Mouse (Mus musculus): Measurements from ENCODE around the gene Foxr1. TPM values are rescaled to one million over a fixed set of nuclear protein-coding genes. Genes with fewer than 3 reads are reported as not detected.
"Not testable (repeated sequence)": the region's sequence is repeated elsewhere in the genome, so short reads cannot be mapped to it uniquely, and the experiment has no call there.

Gene Foxr1
- polyA plus RNA-seq, 1 experiment from 2014 or later = not detected

- DNase-seq (ENCODE audit: low spot score) (no peak), ATAC-seq (ENCODE audit: low FRiP score) (no peak)
- no peaks in the 10 kb centered on the region for H3K9me3 ChIP-seq (ENCODE audit: control insufficient read depth, low read length)
- no peaks in the 10 kb centered on the region for H3K27me3 ChIP-seq (ENCODE audit: control insufficient read depth, insufficient read depth, low read length)
- H3K4me3 ChIP-seq (replicated peaks; ENCODE audit: low read length) = no peak overlapping the region
- WGBS = 91% methylated on average over 2 of the region's 2 CpGs
- H3K4me2 ChIP-seq (replicated peaks) = no peak overlapping the region
- H3K4me1 ChIP-seq (replicated peaks; ENCODE audit: control insufficient read depth, insufficient read depth, low read length) = peaks cover 13% of the 10 kb centered on the region
- no peak overlapping the region for H3K9ac ChIP-seq
- H3K36me3 ChIP-seq (replicated peaks; ENCODE audit: control insufficient read depth, insufficient read depth) = peaks cover 64% of the 10 kb centered on the region
- H3K27ac ChIP-seq = no peak overlapping the region
Measured at GRCm38 (mm10) chr9:44410647-44411336, 30.1 kb downstream of the Foxr1 start.

GRCm38 (mm10) chr9:44408693-44409092 is 32.2 kb downstream of the Foxr1 start:
- H3K27me3 ChIP-seq (ENCODE audit: control insufficient read depth, insufficient read depth, low read length); H3K9ac ChIP-seq; DNase-seq (ENCODE audit: low spot score); ATAC-seq (ENCODE audit: low FRiP score); H3K9me3 ChIP-seq (ENCODE audit: control insufficient read depth, low read length); H3K27ac ChIP-seq: not testable (repeated sequence)
- peaks cover 18% of the 10 kb centered on the region for H3K4me1 ChIP-seq (replicated peaks; ENCODE audit: control insufficient read depth, insufficient read depth, low read length)
- H3K4me3 ChIP-seq (replicated peaks; ENCODE audit: low read length) = peak overlapping the region; percentile 73
- peak overlapping the region; percentile 79 for H3K4me2 ChIP-seq (replicated peaks)
- H3K36me3 ChIP-seq (replicated peaks; ENCODE audit: control insufficient read depth, insufficient read depth) = peaks cover 70% of the 10 kb centered on the region
- 89% methylated on average over 9 of the region's 9 CpGs for WGBS

GRCm38 (mm10) chr9:44407752-44408097 is 33.2 kb downstream of the Foxr1 start:
- H3K27ac ChIP-seq = peak overlapping the region; percentile 97
- H3K36me3 ChIP-seq (replicated peaks; ENCODE audit: control insufficient read depth, insufficient read depth) = peaks cover 71% of the 10 kb centered on the region
- no peaks in the 10 kb centered on the region for H3K9me3 ChIP-seq (ENCODE audit: control insufficient read depth, low read length)
- H3K9ac ChIP-seq = peak overlapping the region; percentile 85
- H3K4me2 ChIP-seq (replicated peaks) = peak overlapping the region; percentile 79
- DNase-seq (ENCODE audit: low spot score) (no peak), ATAC-seq (ENCODE audit: low FRiP score) (no peak)
- peak overlapping the region; percentile 73 for H3K4me3 ChIP-seq (replicated peaks; ENCODE audit: low read length)
- under 1% methylated on average over 24 of the region's 24 CpGs for WGBS
- H3K4me1 ChIP-seq (replicated peaks; ENCODE audit: control insufficient read depth, insufficient read depth, low read length) = peaks cover 18% of the 10 kb centered on the region
- no peaks in the 10 kb centered on the region for H3K27me3 ChIP-seq (ENCODE audit: control insufficient read depth, insufficient read depth, low read length)

GRCm38 (mm10) chr9:44406906-44407751 is 33.8 kb downstream of the Foxr1 start, which contains the start of the genes Rps25 and Trappc4:
Gene Rps25, plus strand, starts transcription at chr9:44407139.
Gene Trappc4, minus strand, starts transcription at chr9:44407600.
- Histone ChIP-seq H3K9ac (peak within 1 kb of the TSS; percentile 85), H3K27ac (peak within 1 kb of the TSS; percentile 97), H3K27me3 (ENCODE audit: control insufficient read depth, insufficient read depth, low read length) (no peaks in the 10 kb centered on the region), H3K4me2 (replicated peaks) (peak within 1 kb of the TSS; percentile 79), H3K4me3 (replicated peaks; ENCODE audit: low read length) (peak within 1 kb of the TSS; percentile 73), H3K4me1 (replicated peaks; ENCODE audit: control insufficient read depth, insufficient read depth, low read length) (peaks cover 18% of the 10 kb centered on the region), H3K36me3 (replicated peaks; ENCODE audit: control insufficient read depth, insufficient read depth) (peaks cover 71% of the 10 kb centered on the region), H3K9me3 (ENCODE audit: control insufficient read depth, low read length) (no peaks in the 10 kb centered on the region)
- WGBS = 0% methylated on average over 51 of the region's 51 CpGs
- DNase-seq (ENCODE audit: low spot score) (peak; percentile 95), ATAC-seq (ENCODE audit: low FRiP score) (peak; percentile 96)

- no peaks in the 10 kb centered on the region for H3K27me3 ChIP-seq (ENCODE audit: control insufficient read depth, insufficient read depth, low read length)
- H3K9me3 ChIP-seq (ENCODE audit: control insufficient read depth, low read length) = no peaks in the 10 kb centered on the region
- no peak overlapping the region for H3K27ac ChIP-seq
- ATAC-seq (ENCODE audit: low FRiP score) (no peak), DNase-seq (ENCODE audit: low spot score) (no peak)
- H3K4me2 ChIP-seq (replicated peaks) = no peak overlapping the region
- peaks cover 18% of the 10 kb centered on the region for H3K4me1 ChIP-seq (replicated peaks; ENCODE audit: control insufficient read depth, insufficient read depth, low read length)
- H3K36me3 ChIP-seq (replicated peaks; ENCODE audit: control insufficient read depth, insufficient read depth) = peaks cover 71% of the 10 kb centered on the region
- H3K4me3 ChIP-seq (replicated peaks; ENCODE audit: low read length) = no peak overlapping the region
- H3K9ac ChIP-seq = 0 out of 2 replicates have a peak overlapping the region, but pooled peaks have one; percentile 24
- 88% methylated on average over 3 of the region's 3 CpGs for WGBS
Measured at GRCm38 (mm10) chr9:44405011-44405410, 35.9 kb downstream of the Foxr1 start.

- WGBS = 76% methylated on average over 4 of the region's 4 CpGs
- no peak for ATAC-seq (ENCODE audit: low FRiP score)
- no peak overlapping the region for H3K9ac ChIP-seq
- H3K4me3 ChIP-seq (replicated peaks; ENCODE audit: low read length) = no peak overlapping the region
- peaks cover 27% of the 10 kb centered on the region for H3K4me1 ChIP-seq (replicated peaks; ENCODE audit: control insufficient read depth, insufficient read depth, low read length)
- H3K27ac ChIP-seq = no peak overlapping the region
- H3K36me3 ChIP-seq (replicated peaks; ENCODE audit: control insufficient read depth, insufficient read depth) = peaks cover 70% of the 10 kb centered on the region
- no peak for DNase-seq (ENCODE audit: low spot score)
- no peaks in the 10 kb centered on the region for H3K9me3 ChIP-seq (ENCODE audit: control insufficient read depth, low read length)
- H3K27me3 ChIP-seq (ENCODE audit: control insufficient read depth, insufficient read depth, low read length) = no peaks in the 10 kb centered on the region
- H3K4me2 ChIP-seq (replicated peaks) = no peak overlapping the region
Measured at GRCm38 (mm10) chr9:44401081-44401480, 39.9 kb downstream of the Foxr1 start.

GRCm38 (mm10) chr9:44399795-44400114 is 41.2 kb downstream of the Foxr1 start:
- ATAC-seq (ENCODE audit: low FRiP score) = no peak
- H3K4me1 ChIP-seq (replicated peaks; ENCODE audit: control insufficient read depth, insufficient read depth, low read length) = peaks cover 19% of the 10 kb centered on the region
- H3K9ac ChIP-seq = no peak overlapping the region
- no peak overlapping the region for H3K4me3 ChIP-seq (replicated peaks; ENCODE audit: low read length)
- H3K4me2 ChIP-seq (replicated peaks) = peak overlapping the region; percentile 91
- H3K36me3 ChIP-seq (replicated peaks; ENCODE audit: control insufficient read depth, insufficient read depth) = peaks cover 61% of the 10 kb centered on the region
- WGBS = 94% methylated on average over 6 of the region's 6 CpGs
- H3K9me3 ChIP-seq (ENCODE audit: control insufficient read depth, low read length) = no peaks in the 10 kb centered on the region
- H3K27me3 ChIP-seq (ENCODE audit: control insufficient read depth, insufficient read depth, low read length) = no peaks in the 10 kb centered on the region
- H3K27ac ChIP-seq = no peak overlapping the region
- DNase-seq (ENCODE audit: low spot score) = no peak

GRCm38 (mm10) chr9:44399114-44399794 is 41.7 kb downstream of the Foxr1 start:
- Histone ChIP-seq H3K36me3 (replicated peaks; ENCODE audit: control insufficient read depth, insufficient read depth) (peaks cover 56% of the 10 kb centered on the region), H3K27me3 (ENCODE audit: control insufficient read depth, insufficient read depth, low read length) (no peaks in the 10 kb centered on the region), H3K9ac (peak overlapping the region; percentile 84), H3K4me1 (replicated peaks; ENCODE audit: control insufficient read depth, insufficient read depth, low read length) (peaks cover 19% of the 10 kb centered on the region), H3K4me2 (replicated peaks) (peak overlapping the region; percentile 91), H3K27ac (no peak overlapping the region), H3K9me3 (ENCODE audit: control insufficient read depth, low read length) (no peaks in the 10 kb centered on the region), H3K4me3 (replicated peaks; ENCODE audit: low read length) (peak overlapping the region; percentile 78)
- no peak for DNase-seq (ENCODE audit: low spot score)
- ATAC-seq (ENCODE audit: low FRiP score) = no peak
- whole genome bisulfite sequencing = 83% methylated on average over 13 of the region's 13 CpGs

- DNase-seq (ENCODE audit: low spot score) (no peak), ATAC-seq (ENCODE audit: low FRiP score) (no peak)
- no peaks in the 10 kb centered on the region for H3K9me3 ChIP-seq (ENCODE audit: control insufficient read depth, low read length)
- H3K36me3 ChIP-seq (replicated peaks; ENCODE audit: control insufficient read depth, insufficient read depth) = peaks cover 49% of the 10 kb centered on the region
- H3K27me3 ChIP-seq (ENCODE audit: control insufficient read depth, insufficient read depth, low read length) = no peaks in the 10 kb centered on the region
- H3K9ac ChIP-seq = peak overlapping the region; percentile 84
- peak overlapping the region; percentile 91 for H3K4me2 ChIP-seq (replicated peaks)
- 77% methylated on average over 9 of the region's 9 CpGs for WGBS
- H3K4me1 ChIP-seq (replicated peaks; ENCODE audit: control insufficient read depth, insufficient read depth, low read length) = peaks cover 19% of the 10 kb centered on the region
- peak overlapping the region; percentile 91 for H3K27ac ChIP-seq
- H3K4me3 ChIP-seq (replicated peaks; ENCODE audit: low read length) = peak overlapping the region; percentile 78
Measured at GRCm38 (mm10) chr9:44398551-44398950, 42.4 kb downstream of the Foxr1 start.
